Mouse (Mus musculus) adrenal gland, adult 10 weeks (tissue): ENCODE results near the gene Abcb1a. TPM values are rescaled to one million over a fixed set of nuclear protein-coding genes. Genes with fewer than 3 reads are reported as not detected.

Experiments
- polyA plus RNA-seq: library from polyadenylated mRNA; stranded (reverse); fragments of 350-450 nt; fragmentation: Illumina TruSeq; extraction: RNeasy Lipid Tissue Mini Kit (QIAGEN cat#74804); gene quantifications from one replicate; pipeline ENCODE4 v1.2.3, GENCODE M21; 2014; ENCODE audit warnings: low read depth, low replicate concordance

Abcb1a gene
- polyA plus RNA-seq = 28.9 TPM

DNA sequence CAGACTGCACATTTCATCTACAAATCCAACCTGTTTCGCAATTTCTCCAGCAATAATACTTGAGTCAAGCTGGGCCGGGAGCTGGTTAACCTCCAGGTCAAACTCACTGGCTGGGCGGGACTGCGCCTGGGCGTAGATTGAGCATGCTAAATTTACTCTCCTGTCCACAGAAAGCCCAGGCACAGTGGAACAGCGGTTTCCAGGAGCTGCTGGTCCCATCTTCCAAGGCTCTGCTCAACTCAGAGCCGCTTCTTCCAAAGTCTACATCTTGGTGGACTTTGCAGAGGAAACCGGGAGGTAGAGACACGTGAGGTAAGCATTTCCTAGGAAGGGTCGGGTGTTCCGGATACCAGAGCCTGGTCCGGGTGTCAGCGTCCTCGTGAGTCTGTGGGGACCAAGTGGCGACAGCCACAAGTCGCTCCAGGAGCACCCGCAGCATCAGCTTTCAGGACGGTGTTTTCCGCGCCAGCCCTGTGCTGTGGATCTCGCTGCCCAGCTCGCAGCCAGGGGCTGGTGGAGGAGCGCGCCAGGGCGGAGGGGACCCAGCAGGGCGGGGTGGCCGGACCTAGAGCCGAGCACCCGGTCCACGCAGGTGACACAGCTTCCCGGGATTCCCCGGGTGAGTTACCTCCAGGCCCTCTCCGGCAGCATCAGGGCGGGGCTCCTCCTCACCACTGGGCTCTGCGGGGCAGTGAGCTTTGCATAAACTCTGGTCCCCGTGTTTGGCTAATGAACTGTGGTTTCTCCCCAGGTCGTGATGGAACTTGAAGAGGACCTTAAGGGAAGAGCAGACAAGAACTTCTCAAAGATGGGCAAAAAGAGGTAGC lies at the start of gene Abcb1a:
Gene Abcb1a, plus strand, starts transcription at position 167 of the 827 bp plus-strand sequence.

DNA sequence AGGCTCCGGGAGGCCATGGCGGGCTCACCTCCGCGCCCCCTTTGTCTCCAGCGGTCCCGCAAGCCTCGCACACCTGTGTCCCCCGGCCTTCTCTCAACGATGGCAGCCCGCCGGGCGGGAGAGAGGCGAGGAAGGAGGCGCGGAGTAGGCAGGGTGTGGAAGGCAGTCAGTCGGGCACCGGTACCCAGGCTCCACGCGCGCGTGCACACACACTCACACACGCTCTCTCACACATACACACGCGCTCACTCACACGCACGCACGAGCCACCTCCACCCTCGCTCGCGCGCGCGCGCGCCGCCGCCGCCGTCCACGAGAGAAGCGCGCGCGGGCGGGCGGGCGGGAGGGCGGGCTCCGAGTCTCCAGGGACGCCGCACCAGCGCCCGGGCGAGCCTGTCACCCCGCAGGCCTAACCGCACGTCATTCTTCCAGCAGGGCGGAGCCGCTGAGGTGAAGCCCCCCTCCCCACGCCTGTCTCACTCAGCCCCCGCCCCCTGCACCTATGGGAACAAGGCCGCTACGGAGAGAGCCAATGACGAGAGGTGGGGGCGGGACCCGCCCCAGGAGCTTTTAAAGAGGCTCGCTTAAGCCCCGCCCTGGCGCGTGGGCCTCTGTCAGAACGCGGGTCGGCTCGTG lies 37.2 kb upstream of the Abcb1a start, which contains the start of gene Rundc3b:
Gene Rundc3b, minus strand, starts transcription at position 357 of the 636 bp plus-strand sequence.

Other genes with a start within 250 kb of the Abcb1a start
- gene Dbf4, start 237.4 kb upstream of the Abcb1a start, polyA plus RNA-seq = 12.2 TPM
- 37.5 TPM for gene Slc25a40, start 237.2 kb upstream of the Abcb1a start, polyA plus RNA-seq
- 15.9 TPM for gene Rundc3b, start 37.1 kb upstream of the Abcb1a start, polyA plus RNA-seq
- gene Abcb1b, start 138.1 kb downstream of the Abcb1a start, polyA plus RNA-seq = 2,054 TPM
- gene Abcb4, start 233.6 kb downstream of the Abcb1a start, polyA plus RNA-seq = 1.3 TPM